Mouse (Mus musculus) embryonic facial prominence, embryonic 15.5 days (tissue): Measurements from ENCODE around the gene Myo10. TPM values are rescaled to one million over a fixed set of nuclear protein-coding genes. Genes with fewer than 3 reads are reported as not detected.

Experiments used
- ATAC-seq: fragments of 200-750 bp; cut with Nextera tagmentation; 2 replicates; pipeline ENCODE4 v1.8.0; 2017; ENCODE audit warnings: low read depth, moderate TSS enrichment; ENCODE audit not compliant: insufficient number of reproducible peaks, low FRiP score, low TSS enrichment
- H3K27ac ChIP-seq: fragments of 300-500 bp; sonication (generic); replicated peaks from 2 replicates; pipeline ENCODE4 v1.5.1; 2015; ENCODE audit warnings: mild to moderate bottlenecking, inconsistent platforms
- H3K27me3 ChIP-seq: fragments of 300-500 bp; sonication (generic); 2 replicates; pipeline ENCODE4 v1.6.1; 2015; ENCODE audit warnings: inconsistent platforms
- H3K36me3 ChIP-seq: fragments of 300-500 bp; sonication (generic); 2 replicates; pipeline ENCODE4 v1.6.1; 2015; ENCODE audit warnings: mild to moderate bottlenecking, inconsistent platforms
- H3K4me1 ChIP-seq: fragments of 300-500 bp; sonication (generic); 2 replicates; pipeline ENCODE4 v1.6.1; 2015; ENCODE audit warnings: inconsistent platforms
- H3K4me2 ChIP-seq: fragments of 300-500 bp; sonication (generic); replicated peaks from 2 replicates; pipeline ENCODE4 v1.6.1; 2015; ENCODE audit warnings: mild to moderate bottlenecking, inconsistent platforms
- H3K4me3 ChIP-seq: fragments of 300-500 bp; sonication (generic); replicated peaks from 2 replicates; pipeline ENCODE4 v1.5.1; 2015; ENCODE audit warnings: mild to moderate bottlenecking, inconsistent platforms
- H3K9ac ChIP-seq: fragments of 300-500 bp; sonication (generic); 2 replicates; pipeline ENCODE4 v1.6.1; 2015; ENCODE audit warnings: inconsistent platforms
- H3K9me3 ChIP-seq: fragments of 300-500 bp; sonication (generic); replicated peaks from 2 replicates; pipeline ENCODE4 v1.6.1; 2016; ENCODE audit warnings: inconsistent platforms
- WGBS: fragments of 180-500 bp; shearing (Covaris S2); methylation state at CpG from one replicate; pipeline ENCODE4 v1.1.7; 2015; 5-methylcytosine and 5-hydroxymethylcytosine counted together
- polyA plus RNA-seq: library from polyadenylated mRNA; unstranded; fragments of >200 nt; fragmentation: Nextera tagmentation; extraction: Ambion mirVana; gene quantifications from 2 replicates; pipeline ENCODE4 v1.2.1, GENCODE M21; 2015

Myo10 gene
- polyA plus RNA-seq, 1 experiment from 2014 or later, result 34.0 TPM

GRCm38 (mm10) chr15:25789241-25789640, 166.9 kb downstream of the Myo10 start:
- Histone ChIP-seq H3K27me3 (no peaks in the 10 kb centered on the region), H3K9ac (no peak overlapping the region), H3K27ac (no peak overlapping the region), H3K4me2 (no peak overlapping the region), H3K4me1 (peaks cover 29% of the 10 kb centered on the region), H3K9me3 (no peaks in the 10 kb centered on the region), H3K36me3 (peaks cover 51% of the 10 kb centered on the region), H3K4me3 (no peak overlapping the region)
- no peak for ATAC-seq
- WGBS, result 82% methylated on average over 10 of the region's 10 CpGs

DNA sequence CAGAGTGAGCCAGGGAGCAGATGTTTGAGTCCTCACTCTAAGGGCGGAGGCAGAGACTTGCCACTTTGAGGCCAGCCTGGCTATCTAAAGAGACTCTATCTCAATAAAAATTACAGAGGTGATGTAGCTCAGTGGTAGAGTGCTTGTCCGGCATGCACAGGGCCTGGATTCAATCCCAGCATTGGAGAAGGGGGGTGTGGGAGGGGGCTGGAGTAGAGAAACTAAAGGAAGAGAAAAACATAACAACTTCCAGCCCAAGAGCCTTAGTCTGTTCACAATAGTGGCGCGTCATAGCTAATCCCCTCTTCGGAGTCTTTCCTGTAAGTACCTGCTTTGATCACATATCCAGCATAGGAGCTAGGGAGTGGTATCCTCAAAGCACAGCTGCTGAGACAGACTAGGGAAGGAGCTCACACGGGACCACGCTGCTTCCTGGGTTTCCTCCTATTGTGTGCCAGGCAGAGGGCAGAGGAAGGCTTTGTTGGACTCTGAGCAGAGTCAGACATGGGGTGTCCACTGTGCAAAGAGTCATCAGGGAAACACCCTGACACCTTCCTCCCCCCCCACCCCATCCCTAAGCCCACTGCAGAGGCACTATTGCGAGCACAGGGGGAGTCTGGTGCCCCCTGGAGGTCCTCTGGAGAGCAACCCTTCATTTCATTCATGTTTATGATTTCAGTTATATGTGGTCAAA, 169.5 kb downstream of the Myo10 start:
- Histone ChIP-seq H3K4me3 (no peak overlapping the region), H3K4me2 (no peak overlapping the region), H3K27me3 (no peaks in the 10 kb centered on the region), H3K27ac (no peak overlapping the region; the same call in 1 of the 2 replicates), H3K9me3 (no peaks in the 10 kb centered on the region), H3K9ac (no peak overlapping the region), H3K4me1 (peaks cover 13% of the 10 kb centered on the region; the same call in 1 of the 2 replicates), H3K36me3 (peaks cover 41% of the 10 kb centered on the region)
- WGBS, result 52% methylated on average over 8 of the region's 8 CpGs
- ATAC-seq, result no peak; the same call in 1 of the 2 replicates

- Histone ChIP-seq H3K9ac (no peak overlapping the region), H3K27ac (peak overlapping the region; percentile 39; the same call in 1 of the 2 replicates), H3K4me2 (no peak overlapping the region), H3K36me3 (peaks cover 55% of the 10 kb centered on the region), H3K4me3 (no peak overlapping the region), H3K9me3 (no peaks in the 10 kb centered on the region), H3K4me1 (peaks cover 10% of the 10 kb centered on the region; the same call in 1 of the 2 replicates), H3K27me3 (no peaks in the 10 kb centered on the region)
- 64% methylated on average over 8 of the region's 8 CpGs for WGBS
- ATAC-seq, result peak; percentile 58; the same call in 1 of the 2 replicates
Observed at GRCm38 (mm10) chr15:25794123-25794522, 171.8 kb downstream of the Myo10 start.

- 95% methylated on average over 9 of the region's 9 CpGs for whole genome bisulfite sequencing
- no peak overlapping the region for H3K9ac ChIP-seq
- no peak for ATAC-seq
Observed at GRCm38 (mm10) chr15:25795496-25795895, 173.2 kb downstream of the Myo10 start.

GRCm38 (mm10) chr15:25796353-25796752, 174.0 kb downstream of the Myo10 start:
- ATAC-seq, result no peak
- 58% methylated on average over 3 of the region's 3 CpGs for WGBS
- H3K27me3 ChIP-seq, result no peaks in the 10 kb centered on the region
- no peak overlapping the region for H3K9ac ChIP-seq
- no peak overlapping the region for H3K27ac ChIP-seq
- H3K4me3 ChIP-seq, result no peak overlapping the region
- peaks cover 10% of the 10 kb centered on the region; the same call in 1 of the 2 replicates for H3K4me1 ChIP-seq
- H3K4me2 ChIP-seq, result no peak overlapping the region
- H3K36me3 ChIP-seq, result peaks cover 70% of the 10 kb centered on the region
- H3K9me3 ChIP-seq, result no peaks in the 10 kb centered on the region

More at GRCm38 (mm10) chr15:25795496-25795895, 173.2 kb downstream of the Myo10 start:
- Histone ChIP-seq H3K27ac (no peak overlapping the region), H3K4me3 (no peak overlapping the region), H3K36me3 (peaks cover 63% of the 10 kb centered on the region), H3K9me3 (no peaks in the 10 kb centered on the region), H3K4me1 (peaks cover 10% of the 10 kb centered on the region; the same call in 1 of the 2 replicates), H3K4me2 (no peak overlapping the region), H3K27me3 (no peaks in the 10 kb centered on the region)

- Histone ChIP-seq H3K36me3 (peaks cover 77% of the 10 kb centered on the region), H3K4me3 (no peak overlapping the region), H3K4me1 (0 out of 2 replicates have a peak, but pooled peaks cover 4% of the 10 kb centered on the region), H3K27me3 (no peaks in the 10 kb centered on the region), H3K27ac (no peak overlapping the region), H3K9ac (no peak overlapping the region), H3K9me3 (no peaks in the 10 kb centered on the region), H3K4me2 (no peak overlapping the region)
- 87% methylated on average over 8 of the region's 8 CpGs for WGBS
- ATAC-seq, result no peak
Observed at GRCm38 (mm10) chr15:25797179-25797578, 174.9 kb downstream of the Myo10 start.

DNA sequence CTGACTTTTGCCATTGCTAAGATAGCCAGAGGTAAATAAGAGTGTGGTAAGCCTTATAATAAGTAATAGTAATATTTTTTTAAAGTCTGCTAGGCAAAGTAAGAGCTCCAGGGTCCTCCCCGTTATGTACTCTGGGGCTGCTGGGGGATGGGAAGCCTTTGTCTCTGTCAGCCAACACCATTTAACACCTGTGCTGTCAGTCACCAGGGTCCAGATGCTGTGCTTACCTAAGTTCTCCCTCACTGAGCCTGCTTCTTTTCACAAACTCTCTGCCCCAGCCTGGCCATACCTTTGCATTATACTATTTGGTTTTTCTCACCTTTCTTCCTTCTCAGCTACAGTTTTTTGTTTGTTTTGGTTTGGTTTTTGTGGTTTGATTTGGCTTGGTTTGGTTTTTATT, 175.6 kb downstream of the Myo10 start:
- ATAC-seq, result no peak
- Histone ChIP-seq H3K27me3 (no peaks in the 10 kb centered on the region), H3K4me2 (no peak overlapping the region), H3K9me3 (no peaks in the 10 kb centered on the region), H3K36me3 (peaks cover 79% of the 10 kb centered on the region), H3K9ac (no peak overlapping the region), H3K4me3 (no peak overlapping the region), H3K4me1 (0 out of 2 replicates have a peak, but pooled peaks cover 4% of the 10 kb centered on the region), H3K27ac (no peak overlapping the region)
- WGBS, result 79% methylated on average over 1 of the region's 1 CpGs

- Histone ChIP-seq H3K27ac (no peak overlapping the region), H3K9ac (no peak overlapping the region), H3K4me1 (no peaks in the 10 kb centered on the region), H3K36me3 (peaks cover 86% of the 10 kb centered on the region), H3K4me3 (no peak overlapping the region), H3K4me2 (no peak overlapping the region), H3K9me3 (no peaks in the 10 kb centered on the region), H3K27me3 (no peaks in the 10 kb centered on the region)
- WGBS, result 77% methylated on average over 5 of the region's 5 CpGs
- no peak for ATAC-seq
Observed at GRCm38 (mm10) chr15:25801726-25802125, 179.4 kb downstream of the Myo10 start.

GRCm38 (mm10) chr15:25802194-25802593, 179.9 kb downstream of the Myo10 start:
- Histone ChIP-seq H3K4me2 (no peak overlapping the region), H3K36me3 (peaks cover 86% of the 10 kb centered on the region), H3K27ac (no peak overlapping the region), H3K27me3 (no peaks in the 10 kb centered on the region), H3K9me3 (no peaks in the 10 kb centered on the region), H3K4me3 (no peak overlapping the region), H3K4me1 (no peaks in the 10 kb centered on the region), H3K9ac (no peak overlapping the region)
- 82% methylated on average over 8 of the region's 8 CpGs for WGBS
- ATAC-seq, result no peak

- no peak overlapping the region for H3K27ac ChIP-seq
- no peaks in the 10 kb centered on the region for H3K4me1 ChIP-seq
- WGBS, result 78% methylated on average over 15 of the region's 15 CpGs
- peaks cover 88% of the 10 kb centered on the region for H3K36me3 ChIP-seq
- H3K9me3 ChIP-seq, result no peaks in the 10 kb centered on the region
- no peak overlapping the region for H3K9ac ChIP-seq
- no peak overlapping the region for H3K4me3 ChIP-seq
- H3K4me2 ChIP-seq, result no peak overlapping the region
- no peaks in the 10 kb centered on the region for H3K27me3 ChIP-seq
- ATAC-seq, result no peak
Observed at GRCm38 (mm10) chr15:25803111-25803510, 180.8 kb downstream of the Myo10 start.

- H3K27ac ChIP-seq, result no peak overlapping the region
- no peak overlapping the region for H3K9ac ChIP-seq
- no peaks in the 10 kb centered on the region for H3K9me3 ChIP-seq
- 0 out of 2 replicates have a peak, but pooled peaks cover 3% of the 10 kb centered on the region for H3K4me1 ChIP-seq
- no peak; the same call in 1 of the 2 replicates for ATAC-seq
- H3K4me2 ChIP-seq, result no peak overlapping the region
- peaks cover 89% of the 10 kb centered on the region for H3K36me3 ChIP-seq
- 78% methylated on average over 21 of the region's 21 CpGs for WGBS
- no peak overlapping the region for H3K4me3 ChIP-seq
- H3K27me3 ChIP-seq, result no peaks in the 10 kb centered on the region
Observed at GRCm38 (mm10) chr15:25805336-25806110, 183.2 kb downstream of the Myo10 start.
